Mouse (Mus musculus): ENCODE data around the gene Pid1.

- no peak for TF ChIP-seq CTCF (IDR thresholded peaks at IDR 0.05; ENCODE audit: insufficient read depth, low read length)
- no peak for TF ChIP-seq POLR2A (IDR thresholded peaks at IDR 0.05; ENCODE audit: borderline replicate concordance, extremely low read depth, low read depth, low read length)
These were observed 284.4 kb downstream of the Pid1 start for GRCm38 (mm10) chr1:84079566-84079965.

Data from lung, adult 2 months (tissue).